Mouse (Mus musculus) lung, embryonic 16.5 days (tissue): ENCODE data around the gene Plxnb3. TPM values are rescaled to one million over a fixed set of nuclear protein-coding genes. Genes with fewer than 3 reads are reported as not detected.

Experiments
- ATAC-seq: fragments of 200-750 bp; cut with Nextera tagmentation; 2 replicates; pipeline ENCODE4 v1.8.0; 2017; ENCODE audit warnings: low read depth, mild to moderate bottlenecking, moderate library complexity
- H3K27ac ChIP-seq: fragments of 300-500 bp; sonication (generic); 2 replicates; pipeline ENCODE4 v1.5.1; 2014; ENCODE audit warnings: mild to moderate bottlenecking, control low read depth, low read length
- H3K27me3 ChIP-seq: fragments of 300-500 bp; sonication (generic); 2 replicates; pipeline ENCODE4 v1.6.1; 2014; ENCODE audit warnings: low read depth, low read length, mixed read lengths; ENCODE audit not compliant: control insufficient read depth, insufficient read depth
- H3K36me3 ChIP-seq: fragments of 300-500 bp; sonication (generic); 2 replicates; pipeline ENCODE4 v1.6.1; 2014; ENCODE audit warnings: low read length; ENCODE audit not compliant: control insufficient read depth, insufficient read depth
- H3K4me1 ChIP-seq: fragments of 300-500 bp; sonication (generic); replicated peaks from 2 replicates; pipeline ENCODE4 v1.6.1; 2014; ENCODE audit warnings: low read length, mixed read lengths; ENCODE audit not compliant: control insufficient read depth, insufficient read depth
- H3K4me2 ChIP-seq: fragments of 300-500 bp; sonication (generic); 2 replicates; pipeline ENCODE4 v1.6.1; 2014; ENCODE audit warnings: low read depth, low read length, control low read depth
- H3K4me3 ChIP-seq: fragments of 300-500 bp; sonication (generic); 2 replicates; pipeline ENCODE4 v1.5.1; 2014; ENCODE audit warnings: mild to moderate bottlenecking, low read length, control low read depth
- H3K9ac ChIP-seq: fragments of 300-500 bp; sonication (generic); 2 replicates; pipeline ENCODE4 v1.6.1; 2014; ENCODE audit warnings: low read length, control low read depth
- H3K9me3 ChIP-seq: fragments of 300-500 bp; sonication (generic); 2 replicates; pipeline ENCODE4 v1.6.1; 2016; ENCODE audit warnings: low read length; ENCODE audit not compliant: control insufficient read depth
- WGBS: fragments of 180-500 bp; shearing (Covaris S2); extraction: QIAGEN DNeasy Blood & Tissue Kit; methylation state at CpG from one replicate; pipeline ENCODE4 v1.1.7; 2014; 5-methylcytosine and 5-hydroxymethylcytosine counted together
- polyA plus RNA-seq: library from polyadenylated mRNA; unstranded; fragments of >200 nt; fragmentation: Nextera tagmentation; extraction: Ambion mirVana; gene quantifications from 2 replicates; pipeline ENCODE4 v1.2.1, GENCODE M21; 2015

Plxnb3 gene
- polyA plus RNA-seq: 0.35 and 0.52 TPM in 2 replicates

DNA sequence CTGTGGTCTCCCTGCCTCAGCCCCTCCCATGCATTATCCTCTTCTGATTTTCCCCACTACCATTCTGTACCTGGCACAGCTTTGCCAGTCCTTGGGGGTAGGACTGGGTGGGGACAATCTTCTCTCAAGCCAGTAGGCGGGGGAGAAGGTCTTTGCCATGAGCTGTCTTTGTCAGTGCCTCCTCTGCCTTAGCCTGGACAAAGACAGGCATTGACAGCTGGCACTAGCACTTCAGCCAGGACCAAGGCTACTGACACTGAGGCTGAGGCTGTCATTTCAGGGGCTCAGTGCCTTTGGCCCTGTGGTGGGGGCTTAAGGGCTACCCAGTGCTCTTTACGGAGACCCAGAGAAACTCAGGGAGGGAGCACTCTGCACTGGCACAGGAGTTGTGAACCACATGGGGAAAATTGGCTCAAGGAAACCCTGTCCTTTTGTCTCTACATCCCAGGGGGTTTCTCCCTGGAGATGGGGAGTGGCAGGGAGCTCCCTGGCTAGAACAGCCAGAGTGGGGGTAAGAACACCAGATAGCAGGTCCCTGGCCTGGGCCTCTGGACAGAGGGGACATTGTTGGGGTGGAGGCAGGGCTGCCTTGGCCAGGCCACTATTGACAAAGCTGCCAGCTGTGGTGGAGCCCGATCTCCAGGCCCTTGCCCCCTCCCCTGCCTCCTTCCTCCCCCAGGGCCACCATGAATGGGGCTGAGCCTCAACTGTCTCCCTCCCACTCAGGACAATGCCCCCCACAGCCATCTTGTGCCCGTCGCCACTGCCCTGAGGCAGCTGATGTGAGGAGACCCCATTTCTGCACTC is at the start of gene Plxnb3:
Gene Plxnb3, plus strand, starts transcription at position 757 of the 807 bp plus-strand sequence.
- 64% methylated on average over 5 of the region's 5 CpGs for WGBS

DNA sequence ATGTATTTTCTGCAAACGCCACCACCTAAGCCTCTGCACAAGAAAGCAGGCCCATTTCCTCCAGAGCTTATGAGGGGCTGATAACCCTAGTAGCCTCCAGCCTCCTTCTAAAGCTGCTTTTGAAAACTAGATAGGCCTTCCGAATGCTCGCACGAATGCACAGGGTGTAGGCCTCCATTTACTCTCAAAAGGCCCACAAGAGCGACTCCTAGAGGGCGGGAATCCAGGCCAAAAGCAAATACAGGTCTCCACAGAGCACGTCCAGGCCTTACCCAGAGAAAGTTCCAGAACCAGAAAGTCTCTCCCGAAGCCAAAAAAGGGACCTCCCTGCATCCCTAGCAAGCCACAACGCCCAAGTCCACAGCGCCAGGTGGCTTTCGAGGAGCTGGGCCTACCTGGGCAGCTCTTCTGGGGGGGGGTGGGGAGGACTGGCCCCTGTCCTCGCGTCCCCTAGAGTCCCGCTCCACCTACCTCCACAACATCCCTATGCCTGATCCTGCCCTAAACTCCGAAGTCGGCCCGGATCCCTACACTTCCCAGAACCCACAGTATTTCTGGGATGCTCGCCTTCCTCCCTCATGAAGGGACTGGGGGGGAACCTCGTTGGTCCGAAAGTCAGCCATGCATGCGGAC is 41.3 kb upstream of the Plxnb3 start:
- peak; percentile 16 for ATAC-seq
- no peaks in the 10 kb centered on the region for H3K9me3 ChIP-seq

More for the DNA sequence above, at the start of gene Plxnb3:
- Histone ChIP-seq H3K4me1 (no peaks in the 10 kb centered on the region), H3K9ac (no peak within 1 kb of the TSS), H3K27me3 (no peaks in the 10 kb centered on the region), H3K27ac (no peak within 1 kb of the TSS), H3K36me3 (no peaks in the 10 kb centered on the region), H3K4me3 (no peak within 1 kb of the TSS), H3K4me2 (no peak within 1 kb of the TSS), H3K9me3 (no peaks in the 10 kb centered on the region)
- ATAC-seq: no peak

GRCm38 (mm10) chrX:73716109-73716661 is 40.7 kb upstream of the Plxnb3 start, which contains the start of the genes Bcap31 and Abcd1:
Gene Bcap31 (minus strand): TSS chrX:73716175.
Gene Abcd1 (plus strand): TSS chrX:73716597.
- Histone ChIP-seq H3K4me2 (peak within 1 kb of the TSS; percentile 74), H3K4me3 (peak within 1 kb of the TSS; percentile 67), H3K27me3 (no peaks in the 10 kb centered on the region), H3K4me1 (peaks cover 17% of the 10 kb centered on the region), H3K27ac (peak within 1 kb of the TSS; percentile 88), H3K9me3 (no peaks in the 10 kb centered on the region), H3K36me3 (0 out of 2 replicates have a peak, but pooled peaks cover 2% of the 10 kb centered on the region), H3K9ac (peak within 1 kb of the TSS; percentile 78)
- 15% methylated on average over 44 of the region's 45 CpGs for WGBS
- peak; percentile 95 for ATAC-seq

More for the DNA sequence above, 41.3 kb upstream of the Plxnb3 start:
- WGBS: 15% methylated on average over 21 of the region's 21 CpGs
- peak overlapping the region; percentile 78 for H3K9ac ChIP-seq
- H3K4me3 ChIP-seq: peak overlapping the region; percentile 67
- H3K4me1 ChIP-seq: peaks cover 17% of the 10 kb centered on the region
- peak overlapping the region; percentile 74 for H3K4me2 ChIP-seq
- 0 out of 2 replicates have a peak, but pooled peaks cover 2% of the 10 kb centered on the region for H3K36me3 ChIP-seq
- peak overlapping the region; percentile 85 for H3K27ac ChIP-seq
- no peaks in the 10 kb centered on the region for H3K27me3 ChIP-seq

- Histone ChIP-seq H3K4me1 (peaks cover 17% of the 10 kb centered on the region), H3K4me3 (peak overlapping the region; percentile 67), H3K4me2 (peak overlapping the region; percentile 65), H3K27ac (peak overlapping the region; percentile 88), H3K9ac (peak overlapping the region; percentile 71), H3K9me3 (no peaks in the 10 kb centered on the region), H3K36me3 (0 out of 2 replicates have a peak, but pooled peaks cover 6% of the 10 kb centered on the region), H3K27me3 (no peaks in the 10 kb centered on the region)
- WGBS: 32% methylated on average over 29 of the region's 30 CpGs
- no peak for ATAC-seq
These were observed 40.0 kb upstream of the Plxnb3 start for GRCm38 (mm10) chrX:73716709-73717545.

DNA sequence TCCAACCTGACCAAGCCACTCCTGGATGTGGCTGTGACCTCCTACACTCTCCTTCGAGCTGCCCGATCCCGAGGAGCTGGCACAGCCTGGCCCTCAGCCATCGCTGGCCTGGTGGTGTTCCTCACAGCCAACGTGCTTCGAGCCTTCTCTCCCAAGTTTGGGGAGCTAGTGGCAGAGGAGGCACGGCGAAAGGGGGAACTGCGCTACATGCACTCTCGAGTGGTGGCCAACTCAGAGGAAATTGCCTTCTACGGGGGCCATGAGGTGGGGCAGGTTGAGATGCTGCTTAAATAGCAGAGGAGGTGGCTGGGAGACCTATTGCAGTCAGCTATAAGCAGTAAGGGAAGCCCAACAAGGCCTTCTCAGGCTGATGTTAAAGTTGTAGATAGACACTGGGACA is 39.2 kb upstream of the Plxnb3 start:
- H3K9me3 ChIP-seq: no peaks in the 10 kb centered on the region
- H3K27me3 ChIP-seq: no peaks in the 10 kb centered on the region
- peak overlapping the region; percentile 88 for H3K27ac ChIP-seq
- peak overlapping the region; percentile 67 for H3K4me3 ChIP-seq
- H3K36me3 ChIP-seq: 0 out of 2 replicates have a peak, but pooled peaks cover 6% of the 10 kb centered on the region
- peak overlapping the region; percentile 65 for H3K4me2 ChIP-seq
- H3K4me1 ChIP-seq: peaks cover 17% of the 10 kb centered on the region
- peak overlapping the region; percentile 71 for H3K9ac ChIP-seq
- no peak for ATAC-seq
- 42% methylated on average over 11 of the region's 11 CpGs for WGBS

- 28% methylated on average over 3 of the region's 3 CpGs for WGBS
- Histone ChIP-seq H3K4me1 (peaks cover 17% of the 10 kb centered on the region), H3K27ac (peak overlapping the region; percentile 88), H3K36me3 (0 out of 2 replicates have a peak, but pooled peaks cover 6% of the 10 kb centered on the region), H3K9ac (peak overlapping the region; percentile 71), H3K4me2 (peak overlapping the region; percentile 65), H3K4me3 (peak overlapping the region; percentile 67), H3K27me3 (no peaks in the 10 kb centered on the region), H3K9me3 (no peaks in the 10 kb centered on the region)
- ATAC-seq: no peak
These were observed 38.6 kb upstream of the Plxnb3 start for GRCm38 (mm10) chrX:73718271-73718670.

DNA sequence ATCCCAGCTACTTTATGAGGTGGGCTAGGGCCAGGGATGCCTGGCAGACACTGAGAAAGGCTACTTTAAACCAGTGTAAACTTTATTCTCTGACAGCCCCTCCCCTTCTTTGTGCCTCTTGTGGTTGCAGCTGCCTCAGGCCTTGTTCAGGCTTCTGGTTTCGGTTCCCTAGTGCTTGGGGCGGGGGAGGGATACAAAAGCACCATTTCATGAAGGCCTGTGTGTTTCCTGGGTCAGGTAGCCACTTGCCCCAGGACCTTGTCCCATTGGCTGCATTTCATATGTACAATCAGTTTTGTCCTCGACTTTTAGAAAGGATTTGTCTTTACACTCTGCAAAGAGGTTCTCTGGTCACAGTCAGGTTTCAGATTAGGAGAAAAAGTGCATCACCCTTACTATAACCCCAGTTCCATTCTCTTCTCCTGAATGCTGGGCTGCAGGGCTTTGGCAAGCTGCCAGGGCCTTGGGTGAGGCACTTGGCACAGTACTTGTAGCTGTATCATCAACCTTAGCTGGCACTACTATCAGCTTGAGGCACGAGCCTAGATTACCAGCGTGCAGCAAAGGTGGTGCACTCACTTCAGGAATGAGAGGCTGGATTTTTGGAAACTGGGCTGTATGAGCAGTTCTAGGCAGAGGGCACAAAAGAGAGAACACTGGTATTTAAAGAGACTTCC is 38.1 kb upstream of the Plxnb3 start:
- ATAC-seq: no peak
- H3K27me3 ChIP-seq: no peaks in the 10 kb centered on the region
- 0 out of 2 replicates have a peak, but pooled peaks cover 6% of the 10 kb centered on the region for H3K36me3 ChIP-seq
- 38% methylated on average over 5 of the region's 5 CpGs for WGBS
- peaks cover 17% of the 10 kb centered on the region for H3K4me1 ChIP-seq
- peak overlapping the region; percentile 88 for H3K27ac ChIP-seq
- peak overlapping the region; percentile 65 for H3K4me2 ChIP-seq
- H3K4me3 ChIP-seq: peak overlapping the region; percentile 67
- H3K9ac ChIP-seq: peak overlapping the region; percentile 71
- H3K9me3 ChIP-seq: no peaks in the 10 kb centered on the region

GRCm38 (mm10) chrX:73730908-73731307 is 26.0 kb upstream of the Plxnb3 start:
- no peaks in the 10 kb centered on the region for H3K27me3 ChIP-seq
- no peak overlapping the region for H3K4me2 ChIP-seq
- ATAC-seq: no peak
- no peaks in the 10 kb centered on the region for H3K4me1 ChIP-seq
- no peak overlapping the region for H3K4me3 ChIP-seq
- 0 out of 2 replicates have a peak, but pooled peaks cover 2% of the 10 kb centered on the region for H3K36me3 ChIP-seq
- H3K9ac ChIP-seq: no peak overlapping the region
- no peak overlapping the region for H3K27ac ChIP-seq
- 52% methylated on average over 1 of the region's 1 CpGs for WGBS
- H3K9me3 ChIP-seq: no peaks in the 10 kb centered on the region
